Mouse (Mus musculus): ENCODE results near the gene Srf. TPM values are rescaled to one million over a fixed set of nuclear protein-coding genes. Genes with fewer than 3 reads are reported as not detected.
"Not testable (repeated sequence)": the region's sequence is repeated elsewhere in the genome, so short reads cannot be mapped to it uniquely, and the experiment has no call there.

The Srf gene
- total RNA-seq, 2 experiments from 2014 or later = 36.5 to 47.5 TPM

GRCm38 (mm10) chr17:46557321-46557720 is 1.3 kb upstream of the Srf start:
- not testable (repeated sequence) for ATAC-seq (replicated peaks; ENCODE audit: poor library complexity)

- ATAC-seq (replicated peaks; ENCODE audit: poor library complexity) = peak; percentile 1; the same call in 1 of the 2 replicates
These were observed 590 bp upstream of the Srf start for GRCm38 (mm10) chr17:46556584-46556945.

GRCm38 (mm10) chr17:46554977-46555672 is 850 bp downstream of the Srf start:
- ATAC-seq (replicated peaks; ENCODE audit: poor library complexity) = no peak

GRCm38 (mm10) chr17:46554646-46554976 is 1.4 kb downstream of the Srf start:
- no peak for ATAC-seq (replicated peaks; ENCODE audit: poor library complexity)

- no peak for ATAC-seq (replicated peaks; ENCODE audit: poor library complexity)
These were observed 2.0 kb downstream of the Srf start for GRCm38 (mm10) chr17:46553926-46554325.

GRCm38 (mm10) chr17:46553469-46553868 is 2.5 kb downstream of the Srf start:
- no peak for ATAC-seq (replicated peaks; ENCODE audit: poor library complexity)

GRCm38 (mm10) chr17:46552841-46553423 is 3.0 kb downstream of the Srf start:
- ATAC-seq (replicated peaks; ENCODE audit: poor library complexity) = peak; percentile 55

- no peak for ATAC-seq (replicated peaks; ENCODE audit: poor library complexity)
These were observed 3.8 kb downstream of the Srf start for GRCm38 (mm10) chr17:46552151-46552550.

- no peak for ATAC-seq (replicated peaks; ENCODE audit: poor library complexity)
These were observed 4.6 kb downstream of the Srf start for GRCm38 (mm10) chr17:46551369-46551768.

- ATAC-seq (replicated peaks; ENCODE audit: poor library complexity) = no peak
These were observed 5.1 kb downstream of the Srf start for GRCm38 (mm10) chr17:46550904-46551303.

- ATAC-seq (replicated peaks; ENCODE audit: poor library complexity) = no peak
These were observed 6.3 kb downstream of the Srf start for GRCm38 (mm10) chr17:46549642-46550041.

GRCm38 (mm10) chr17:46549193-46549592 is 6.8 kb downstream of the Srf start:
- ATAC-seq (replicated peaks; ENCODE audit: poor library complexity) = peak; percentile 64

GRCm38 (mm10) chr17:46548741-46549140 is 7.2 kb downstream of the Srf start:
- no peak for ATAC-seq (replicated peaks; ENCODE audit: poor library complexity)

- ATAC-seq (replicated peaks; ENCODE audit: poor library complexity) = no peak
These were observed 8.1 kb downstream of the Srf start for GRCm38 (mm10) chr17:46547923-46548322.

GRCm38 (mm10) chr17:46546995-46547394 is 9.0 kb downstream of the Srf start:
- no peak for ATAC-seq (replicated peaks; ENCODE audit: poor library complexity)

GRCm38 (mm10) chr17:46546591-46546990 is 9.4 kb downstream of the Srf start:
- no peak for ATAC-seq (replicated peaks; ENCODE audit: poor library complexity)

GRCm38 (mm10) chr17:46545813-46546564 is 10.0 kb downstream of the Srf start, which contains the start of gene Cul9:
Gene Cul9, minus strand, starts transcription at chr17:46546388.
- ATAC-seq (replicated peaks; ENCODE audit: poor library complexity) = peak; percentile 81

GRCm38 (mm10) chr17:46543661-46544060 is 12.3 kb downstream of the Srf start:
- ATAC-seq (replicated peaks; ENCODE audit: poor library complexity) = no peak

GRCm38 (mm10) chr17:46525579-46526307 is 30.2 kb downstream of the Srf start:
- ATAC-seq (replicated peaks; ENCODE audit: poor library complexity) = peak; percentile 76

- ATAC-seq (replicated peaks; ENCODE audit: poor library complexity) = no peak
These were observed 30.9 kb downstream of the Srf start for GRCm38 (mm10) chr17:46525065-46525464.

- ATAC-seq (replicated peaks; ENCODE audit: poor library complexity) = 0 out of 2 replicates have a peak, but pooled peaks have one; percentile 20
These were observed 33.9 kb downstream of the Srf start for GRCm38 (mm10) chr17:46521963-46522668.
